Mouse (Mus musculus): ENCODE data around the gene Mgmt.

Gene Mgmt

DNA sequence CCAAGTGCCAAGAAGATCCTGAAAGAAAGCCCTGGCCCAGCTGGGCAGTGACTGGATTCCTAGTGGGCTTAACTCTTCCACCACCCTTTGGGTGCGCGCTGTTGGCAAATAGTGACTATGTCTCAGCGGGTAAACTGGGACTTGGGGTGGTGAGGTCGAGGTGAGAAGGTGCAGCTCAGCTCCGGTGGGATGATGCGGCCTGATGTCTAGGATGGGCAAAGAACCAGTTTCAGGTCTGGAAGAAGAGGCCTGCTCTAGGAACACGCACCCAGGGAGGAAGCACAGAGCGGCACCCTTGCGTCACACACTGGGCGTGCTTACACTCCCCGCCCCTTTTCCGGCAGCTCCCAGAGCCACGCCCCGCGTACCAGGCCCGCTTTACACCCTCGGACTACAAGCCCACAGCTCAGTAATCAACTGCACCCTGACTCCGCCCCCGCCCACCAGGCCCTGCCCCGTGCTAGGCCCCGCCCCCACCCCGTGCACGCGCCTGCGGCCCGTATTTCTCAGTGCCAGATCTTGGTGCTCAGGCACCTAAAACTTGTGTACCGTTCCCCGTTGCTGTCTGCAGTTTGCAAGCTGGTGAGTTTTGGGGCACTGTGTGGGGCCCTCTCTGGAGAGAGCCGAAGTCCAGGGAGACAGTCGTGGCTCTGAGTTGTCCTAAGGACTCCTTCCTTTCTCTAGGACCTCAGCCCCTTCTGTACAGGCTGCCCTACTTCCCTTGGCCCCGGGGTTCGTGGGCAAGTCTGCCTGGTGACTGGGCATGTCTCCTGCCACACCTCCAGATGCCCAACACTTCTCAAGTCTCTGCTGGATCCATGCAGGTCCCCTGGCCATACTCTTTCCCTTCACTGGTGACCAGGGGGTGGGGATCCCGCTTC, at the start of gene Mgmt:
Gene Mgmt (plus strand): TSS at position 509 of the 881 bp plus-strand sequence.
- peak; percentile 90 to 91 for DNase-seq

DNA sequence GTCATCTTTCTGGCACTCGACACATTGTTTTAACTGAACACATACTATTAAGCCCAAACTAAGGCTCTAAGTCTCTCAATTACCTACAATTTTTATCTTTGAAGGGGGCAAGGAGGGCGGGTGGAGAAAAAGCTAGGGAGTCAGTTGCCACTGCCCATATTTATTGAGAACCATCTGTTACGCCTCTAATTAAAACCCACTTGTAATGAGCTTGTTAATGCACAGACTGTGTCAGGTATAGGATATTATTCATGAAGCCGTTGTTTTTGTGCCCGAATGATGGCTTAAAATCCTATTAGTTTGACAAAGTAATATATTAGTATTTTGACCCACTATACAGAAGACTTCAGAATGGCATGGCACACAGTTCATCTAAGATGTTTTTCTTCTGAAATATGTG, 49.6 kb upstream of the Mgmt start:
- DNase-seq, result no peak

DNA sequence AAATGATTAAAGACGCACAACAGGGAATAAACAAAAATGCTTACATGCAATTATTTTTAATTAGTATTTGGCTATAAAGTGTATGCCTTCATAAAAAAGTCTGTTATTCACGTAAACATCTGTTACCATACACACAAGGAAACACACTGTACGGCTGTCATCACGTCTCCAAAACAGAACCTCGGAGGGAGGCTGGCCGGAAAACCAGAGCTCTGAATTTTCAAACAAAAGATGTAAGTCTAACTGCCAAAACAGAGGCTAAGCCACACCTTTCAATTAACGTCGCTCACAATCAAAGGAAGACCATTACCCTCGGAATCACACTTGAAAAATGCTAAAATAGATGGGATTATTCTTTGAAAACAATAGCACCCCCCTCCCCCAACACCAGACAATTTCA, 49.1 kb upstream of the Mgmt start:
- no peak for DNase-seq

DNA sequence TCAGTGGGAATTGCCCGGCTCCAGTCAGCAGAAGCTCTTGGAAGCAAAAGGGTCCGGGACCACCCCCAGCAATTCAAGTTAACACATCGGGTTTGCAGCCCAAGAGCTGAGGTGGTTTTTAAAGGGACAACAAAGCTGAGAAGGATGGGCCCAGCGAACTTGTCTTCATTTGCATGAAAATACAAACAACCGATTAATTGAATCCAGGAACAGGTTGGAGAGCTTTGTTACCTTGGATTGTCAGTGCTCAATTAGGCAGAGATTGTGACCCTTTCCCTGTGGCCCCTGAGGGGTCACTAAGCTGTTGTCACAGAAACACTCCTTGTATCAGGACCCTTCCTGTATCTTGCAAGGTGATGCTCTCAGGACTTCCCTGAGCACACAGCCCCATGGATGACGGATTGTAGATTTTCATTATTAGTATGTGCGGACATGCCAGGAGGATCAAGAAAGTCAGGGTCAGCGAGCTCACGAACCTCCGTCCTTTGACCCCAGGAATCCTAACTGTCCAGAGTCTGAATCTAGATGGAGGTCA, 48.3 kb upstream of the Mgmt start:
- no peak for DNase-seq

DNA sequence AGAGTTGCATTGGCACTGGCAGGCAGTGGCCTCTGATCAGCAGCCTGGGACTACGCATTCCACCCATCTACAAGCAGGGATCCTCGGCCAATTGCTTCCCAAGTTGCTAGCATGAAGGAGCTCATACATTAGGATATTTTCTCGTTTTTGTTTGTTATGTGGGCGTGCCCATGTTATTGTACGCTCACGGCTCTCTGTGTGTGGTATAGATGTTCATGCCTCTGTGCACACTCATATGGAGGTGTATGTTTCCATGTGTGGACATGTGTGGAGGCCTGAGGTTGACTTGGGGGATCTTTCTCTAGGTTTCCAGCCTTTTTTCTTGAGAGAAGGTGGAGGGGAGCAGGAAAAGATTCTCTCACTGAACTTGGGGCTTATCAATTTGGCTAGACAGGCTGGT, 46.8 kb upstream of the Mgmt start:
- DNase-seq, result no peak

DNA sequence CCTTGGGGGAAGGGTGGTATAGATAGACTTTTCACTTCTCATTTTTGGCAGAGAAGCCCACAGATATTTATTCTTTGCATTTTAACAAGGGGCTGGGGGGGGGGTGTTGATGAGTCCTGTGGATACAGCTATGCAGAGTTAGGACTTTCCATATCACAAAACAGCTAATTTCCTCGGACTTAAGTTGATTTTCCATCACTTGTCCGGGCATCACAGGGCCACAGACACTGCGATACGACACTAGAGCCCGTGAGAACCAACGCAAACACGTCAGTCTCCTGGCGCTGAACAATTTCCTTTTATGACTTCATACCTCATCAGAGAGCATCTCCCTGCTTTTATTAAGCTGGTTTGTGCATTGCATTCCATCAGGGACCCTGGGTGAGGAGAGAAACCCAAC, 45.7 kb upstream of the Mgmt start:
- no peak for DNase-seq

DNA sequence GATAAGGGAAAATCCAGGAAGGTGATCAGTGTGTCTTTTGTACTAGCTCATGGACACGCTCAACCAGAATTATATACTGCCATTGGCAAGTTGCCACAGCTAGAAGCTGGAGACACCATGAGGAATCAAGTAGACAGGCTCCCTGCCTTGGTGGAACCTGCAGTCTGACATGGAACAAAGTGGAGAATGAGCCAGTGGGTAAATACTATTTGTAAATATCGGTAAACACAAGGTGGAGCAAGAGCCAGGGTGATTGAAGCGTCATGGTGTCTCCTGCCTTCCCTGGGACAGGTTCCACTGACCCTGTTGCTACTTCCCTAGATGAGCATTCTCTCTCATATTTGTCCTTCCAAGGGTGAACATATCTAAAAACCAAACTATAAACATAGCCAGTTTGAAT, 44.6 kb upstream of the Mgmt start:
- DNase-seq, result no peak

DNA sequence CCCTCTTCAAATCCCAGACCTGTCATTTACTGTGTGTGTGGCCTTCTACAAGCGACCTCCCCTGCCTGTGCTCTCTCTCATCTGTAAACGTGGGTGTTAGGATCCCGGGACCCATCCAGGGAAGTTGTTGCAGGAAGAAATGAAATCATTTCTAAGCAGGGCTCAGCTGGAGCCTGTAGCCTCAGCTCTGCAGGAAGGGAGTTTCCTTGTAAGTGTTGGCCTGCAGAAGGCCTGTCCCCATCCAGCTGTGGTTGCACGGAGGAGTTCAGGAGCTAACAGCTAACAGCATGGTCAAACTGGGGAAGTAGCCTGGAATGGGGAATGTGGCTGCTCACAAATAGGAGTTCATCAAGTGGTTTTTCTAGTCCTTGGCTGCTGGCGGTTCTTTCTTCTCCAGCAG, 44.1 kb upstream of the Mgmt start:
- DNase-seq, result no peak

DNA sequence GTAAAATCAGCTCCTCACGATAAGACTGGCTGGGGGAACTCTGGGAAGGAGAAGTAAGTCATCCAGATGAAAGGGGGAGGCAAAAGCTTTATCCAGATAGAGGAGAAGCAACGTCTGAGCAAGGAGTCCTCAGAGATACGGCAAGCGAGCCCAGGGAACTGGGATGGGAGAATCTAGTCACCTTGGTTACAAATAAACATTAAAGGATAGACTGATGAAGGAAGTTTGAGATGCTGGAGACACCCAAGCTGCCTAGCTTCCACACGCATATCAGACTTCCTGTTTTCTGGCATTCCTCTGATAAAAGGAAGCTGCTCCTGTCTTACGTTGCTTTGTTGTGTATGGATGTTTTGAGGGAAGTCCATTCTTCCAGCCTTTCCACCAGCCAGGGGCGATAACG, 42.5 kb upstream of the Mgmt start:
- no peak for DNase-seq

DNA sequence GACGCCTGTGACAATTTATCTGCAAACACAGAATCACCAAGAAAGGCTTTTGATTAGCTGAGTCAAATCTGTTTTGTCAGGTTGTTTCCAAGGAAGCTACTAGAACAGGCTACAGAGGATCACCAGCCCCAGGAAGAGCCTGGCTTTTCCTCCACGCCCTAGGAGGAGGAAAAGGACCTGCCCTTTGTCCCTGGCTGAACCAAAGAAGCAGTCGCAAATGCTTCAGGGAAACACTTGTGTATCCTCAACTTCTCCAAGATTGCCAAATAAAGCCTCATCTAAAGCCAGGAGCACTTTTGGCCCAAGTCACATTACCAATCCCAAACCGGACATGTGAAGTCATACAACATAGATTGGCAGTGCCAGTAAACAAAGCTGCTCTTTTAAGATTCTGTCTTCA, 41.7 kb upstream of the Mgmt start:
- no peak for DNase-seq

DNA sequence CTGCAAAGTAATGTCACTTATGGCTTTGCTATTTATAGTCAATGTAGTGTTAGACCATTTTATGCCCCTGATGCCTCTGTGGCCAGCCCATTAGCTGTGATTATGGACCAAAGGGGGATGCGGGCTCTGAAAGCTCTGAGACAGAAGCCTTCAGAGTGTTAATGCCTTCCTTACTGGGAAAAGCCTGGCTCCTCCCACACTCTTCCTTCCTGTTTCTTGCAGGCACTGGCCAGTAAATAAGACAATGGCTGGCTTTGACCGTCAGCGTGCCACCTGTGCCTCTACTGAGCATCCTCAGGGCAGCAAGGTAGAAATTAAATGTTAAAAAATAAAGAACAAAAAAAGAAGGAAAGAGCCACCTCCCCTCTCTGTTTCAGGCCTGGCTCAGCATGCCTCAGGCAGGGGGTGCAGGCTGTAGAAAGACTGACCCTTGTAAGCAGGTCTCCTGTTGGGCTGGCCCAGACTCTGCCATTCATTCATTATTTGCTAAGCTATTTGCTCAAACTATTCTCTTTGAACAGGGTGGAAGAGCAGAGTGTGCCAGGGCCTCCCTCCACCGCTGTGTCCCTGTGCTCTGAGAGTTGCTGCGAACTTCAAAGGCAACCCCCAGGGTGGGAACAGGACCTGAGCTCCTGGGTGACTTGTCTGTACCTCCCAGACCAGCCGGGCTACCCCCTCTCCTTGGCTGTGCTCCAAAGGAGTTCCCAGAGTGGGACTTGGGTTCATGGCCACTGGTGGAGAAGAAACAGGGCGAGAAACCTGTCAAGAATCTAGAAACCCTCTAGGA, 29.5 kb upstream of the Mgmt start:
- no peak for DNase-seq

DNA sequence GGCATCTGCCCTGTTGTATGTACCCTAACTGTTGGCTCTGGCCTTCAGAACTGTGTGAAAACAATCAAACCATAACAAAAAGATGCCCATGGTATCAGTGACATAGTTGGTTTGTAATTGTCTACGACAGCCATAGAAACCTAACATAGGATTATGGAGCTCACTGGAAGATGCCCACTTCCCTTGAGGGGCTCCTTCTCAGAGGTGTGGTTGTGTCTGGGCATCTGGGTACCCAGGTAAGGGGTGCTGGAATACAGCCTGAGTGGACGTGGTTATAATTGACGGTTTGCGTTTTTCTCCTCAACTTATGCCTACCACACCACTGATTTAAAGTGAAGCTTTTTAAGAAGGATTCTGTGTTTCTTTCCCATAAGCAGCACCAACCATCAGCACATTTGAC, 28.5 kb upstream of the Mgmt start:
- DNase-seq, result no peak

DNA sequence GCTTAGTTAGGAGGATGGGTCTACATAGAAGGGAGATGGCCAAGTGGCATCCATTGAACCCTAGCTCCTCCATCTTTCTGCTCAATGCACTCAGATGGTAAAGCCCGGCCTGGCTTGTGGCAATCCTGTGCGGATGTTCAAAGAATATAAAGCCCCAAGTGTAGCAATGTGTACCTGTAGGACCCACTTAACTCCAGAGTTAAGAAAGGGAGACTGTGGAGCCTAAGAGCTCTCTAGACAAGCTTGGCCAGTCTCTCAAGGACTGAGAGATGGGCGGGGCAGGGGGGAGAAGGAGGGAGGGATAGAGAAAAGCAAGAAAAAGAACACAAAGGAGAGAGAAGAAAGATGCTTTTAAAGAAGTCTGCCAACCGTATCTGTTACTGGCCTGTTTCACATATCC, 27.9 kb upstream of the Mgmt start:
- no peak for DNase-seq

DNA sequence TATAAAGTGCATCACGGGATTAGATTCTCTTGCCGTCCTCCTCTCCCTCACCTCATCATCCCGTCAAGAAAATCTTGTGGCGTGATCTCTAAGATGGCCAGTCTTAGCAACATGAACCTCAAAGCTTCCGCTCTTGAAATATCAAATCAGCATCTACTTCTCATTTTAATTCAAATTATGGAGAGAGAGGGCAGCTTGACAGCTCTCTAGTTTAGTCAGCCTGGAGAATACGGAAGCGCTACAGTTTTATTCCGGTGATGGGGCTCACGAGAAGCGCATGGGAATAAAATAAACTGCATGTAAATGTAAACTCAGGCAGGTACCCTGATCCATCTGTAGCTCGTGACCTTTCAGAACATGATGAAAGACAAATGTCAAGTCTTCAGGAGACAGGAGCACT, 22.9 kb upstream of the Mgmt start:
- DNase-seq, result no peak

DNA sequence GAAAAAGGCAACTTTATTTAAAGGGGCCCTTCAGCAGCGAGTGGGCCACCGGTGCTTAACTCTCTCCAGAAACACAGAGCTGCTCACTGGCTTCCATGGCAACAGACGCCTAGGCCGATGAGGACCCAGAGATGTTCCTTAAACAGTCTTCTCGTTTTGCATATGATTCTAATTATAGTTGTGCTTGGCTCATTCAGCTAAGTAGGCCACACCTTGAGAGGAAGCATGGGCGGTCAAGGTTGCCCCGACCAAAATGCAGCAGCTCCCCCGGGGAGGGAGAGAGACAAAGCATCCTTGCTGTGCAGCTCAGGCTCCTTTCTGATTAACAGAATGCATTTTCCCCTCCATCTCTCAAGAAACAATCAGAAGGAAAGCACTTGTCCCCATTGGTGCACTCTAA, 22.4 kb upstream of the Mgmt start:
- DNase-seq, result peak; percentile 40 to 41

DNA sequence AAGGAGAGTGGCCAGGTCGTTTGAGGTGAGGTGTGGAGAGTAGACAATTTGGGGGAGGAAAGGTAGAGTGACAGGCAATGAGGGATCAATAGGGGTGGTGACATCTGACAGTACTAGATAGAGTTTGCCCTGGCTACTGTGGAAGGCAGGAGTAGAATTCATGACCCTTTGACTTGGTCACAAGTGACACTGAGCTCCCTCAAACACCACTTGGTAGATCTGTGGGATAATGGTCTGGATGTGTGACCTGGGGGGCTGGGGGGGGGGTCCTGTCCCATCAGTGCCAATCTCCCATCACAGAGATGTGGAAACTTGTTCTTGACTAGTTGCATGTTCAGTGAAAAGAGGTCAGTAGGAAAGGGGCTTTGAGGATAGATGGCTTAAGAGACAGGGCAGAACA, 20.0 kb upstream of the Mgmt start:
- DNase-seq, result no peak

DNA sequence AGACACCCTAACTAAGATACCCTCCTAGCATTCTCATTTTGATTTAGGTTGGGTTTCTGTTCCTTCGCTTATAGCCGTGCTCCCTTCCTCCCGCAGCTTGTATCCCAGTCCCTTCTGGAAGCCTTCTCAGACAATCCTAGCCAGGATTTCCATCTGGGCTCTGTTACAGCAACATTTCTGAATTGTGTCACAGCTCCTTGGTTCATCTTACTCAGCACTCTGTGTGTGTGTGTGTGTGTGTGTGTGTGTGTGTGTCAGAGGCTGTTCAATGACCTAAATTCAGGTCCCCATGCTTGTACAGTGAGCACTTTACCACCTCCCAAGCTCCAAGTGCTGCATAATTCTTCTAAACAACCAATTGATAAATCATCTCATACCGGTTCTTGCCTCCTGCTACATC, 14.0 kb upstream of the Mgmt start:
- no peak for DNase-seq

DNA sequence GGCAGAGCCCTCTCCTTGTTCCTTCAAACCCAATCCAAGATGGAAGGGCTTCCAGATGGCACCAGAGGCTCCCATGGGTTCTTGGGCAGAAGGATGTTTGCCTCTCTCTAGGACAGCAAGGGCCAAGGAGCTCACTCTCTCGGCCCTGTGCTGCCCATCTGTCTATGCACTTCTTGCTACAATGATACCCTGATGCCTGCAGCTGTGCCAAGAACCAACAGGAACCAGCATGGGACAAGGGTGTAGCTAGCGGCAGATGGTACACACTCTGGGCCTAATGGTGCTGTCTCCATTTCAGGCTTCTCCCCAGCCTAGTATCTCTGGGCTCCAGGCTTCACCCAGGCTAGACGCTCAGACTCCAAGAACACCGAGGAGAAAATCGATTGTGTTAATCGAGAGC, 6.3 kb upstream of the Mgmt start:
- no peak for DNase-seq

DNA sequence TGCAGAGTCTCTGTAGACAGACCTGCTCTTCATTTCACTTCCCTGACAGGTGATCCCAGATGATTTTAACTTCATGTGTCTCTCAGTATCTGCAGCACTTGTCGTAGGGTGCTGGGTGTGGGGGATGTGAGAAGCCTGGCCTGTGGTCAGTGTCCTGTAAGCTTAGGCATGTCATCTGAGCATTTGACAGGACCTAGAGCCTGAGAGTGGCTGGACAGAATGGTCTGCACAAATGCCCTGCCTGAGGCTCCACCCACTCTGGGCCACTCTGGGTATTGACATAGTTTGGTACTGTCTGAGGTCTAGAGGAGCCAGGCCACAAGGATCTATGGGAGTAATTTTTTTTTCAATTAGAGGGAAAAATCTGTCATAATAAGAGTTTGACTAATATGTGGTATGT, 942 bp downstream of the Mgmt start:
- no peak for DNase-seq

DNA sequence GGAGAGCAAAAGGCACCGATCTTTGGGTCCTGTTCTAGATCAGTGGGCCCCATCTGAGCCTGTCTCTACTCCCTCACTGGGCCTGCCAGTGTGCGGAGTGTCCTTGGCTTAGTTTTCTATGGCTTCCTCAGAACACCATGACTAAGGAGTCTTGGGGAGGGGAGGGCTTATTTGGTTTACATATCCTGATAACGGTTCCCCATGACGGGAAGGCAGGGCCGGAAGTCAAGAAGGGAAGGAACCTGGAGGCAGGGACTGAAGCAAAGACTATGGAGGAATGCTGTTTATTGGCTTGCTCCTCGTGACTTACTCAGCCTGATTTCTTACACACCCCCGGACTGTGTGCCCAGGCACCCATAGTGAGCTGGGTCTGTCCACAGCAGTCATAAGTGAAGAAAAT, 1.4 kb downstream of the Mgmt start:
- no peak for DNase-seq

DNA sequence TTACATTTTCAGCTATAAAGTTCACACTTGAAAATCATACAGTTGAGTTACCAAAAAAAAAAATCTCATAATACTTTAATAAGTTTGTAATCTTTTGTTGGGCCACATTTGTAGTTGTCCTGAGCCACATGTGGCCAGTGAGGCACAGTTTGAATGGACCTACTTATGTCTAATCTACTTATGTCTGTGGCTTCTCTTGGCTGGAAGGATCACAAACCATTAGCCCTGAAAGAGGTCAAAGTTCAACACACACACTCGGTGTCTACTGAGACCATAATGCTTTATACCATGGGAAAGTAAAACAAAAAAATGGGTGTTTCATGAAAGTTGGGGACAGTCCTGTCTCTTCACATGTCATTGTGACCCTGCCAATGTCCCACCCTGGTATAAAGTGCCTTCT, 3.1 kb downstream of the Mgmt start:
- no peak for DNase-seq

DNA sequence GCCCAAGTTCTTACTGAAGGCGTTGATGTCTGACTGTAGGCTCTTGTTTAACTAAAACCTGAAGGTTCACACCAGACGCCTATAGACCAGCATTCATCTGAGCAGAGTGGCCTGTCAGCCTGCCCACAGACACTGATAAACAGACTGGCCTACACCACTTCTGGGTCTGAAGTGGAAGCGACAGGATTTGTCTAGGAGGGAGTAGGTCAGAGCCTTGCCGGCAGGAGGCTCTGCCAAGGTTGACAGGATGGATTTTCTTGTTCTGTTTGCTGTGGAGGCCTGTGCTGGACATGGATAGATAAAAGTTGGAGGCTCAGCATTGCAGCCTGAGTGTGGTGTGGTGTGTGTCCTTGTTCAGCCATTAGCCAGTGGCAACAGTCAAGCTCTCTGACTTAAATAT, 3.6 kb downstream of the Mgmt start:
- no peak for DNase-seq

DNA sequence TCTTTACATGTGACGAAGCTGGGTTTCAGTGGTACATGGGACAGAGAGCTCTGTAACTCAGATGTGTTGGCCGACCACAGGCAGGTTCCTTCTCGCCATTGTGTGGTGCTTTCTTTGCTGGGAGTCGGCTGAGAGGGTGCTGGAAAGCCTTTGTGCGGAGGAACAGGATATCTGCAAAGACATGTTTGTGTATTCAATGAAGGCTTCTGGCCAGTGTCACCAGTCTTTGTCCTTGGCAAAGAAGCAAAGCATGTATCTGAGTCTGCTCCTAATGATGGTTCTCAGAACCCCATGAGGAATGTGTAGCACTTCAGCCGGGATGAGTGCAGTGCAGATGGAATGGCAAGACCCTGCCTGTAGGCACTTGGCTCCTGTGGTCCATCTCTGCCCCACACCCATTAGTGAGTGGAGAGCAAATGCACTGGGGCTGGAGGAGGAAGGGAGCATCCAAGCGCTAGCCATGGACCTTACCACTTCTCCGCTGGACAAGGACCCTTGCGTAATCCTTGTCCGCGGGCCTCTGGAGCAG, 14.3 kb downstream of the Mgmt start:
- DNase-seq, result no peak

DNA sequence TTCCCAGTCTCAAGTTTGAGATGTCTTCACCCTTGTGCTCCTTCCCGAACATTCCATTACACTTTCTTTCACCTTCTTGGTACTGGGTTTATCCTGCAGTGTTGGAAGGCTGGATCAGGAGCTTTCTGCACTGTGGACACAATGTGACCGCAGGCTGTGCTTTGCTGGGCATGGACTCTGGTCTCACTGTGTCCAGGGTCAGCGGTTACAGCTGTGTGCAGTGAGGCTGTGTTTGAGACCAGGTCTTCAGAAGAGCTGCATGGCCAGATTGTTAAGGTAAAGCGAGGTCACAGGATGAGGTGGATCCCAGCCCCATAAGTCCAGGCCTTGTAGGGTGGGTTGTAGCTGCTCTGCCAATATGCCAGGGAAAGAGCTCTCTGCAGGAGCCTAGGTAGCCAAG, 18.5 kb downstream of the Mgmt start:
- DNase-seq, result no peak
